Mouse (Mus musculus) intestine, embryonic 15.5 days (tissue): Measurements from ENCODE around the gene Tex44. TPM values are rescaled to one million over a fixed set of nuclear protein-coding genes. Genes with fewer than 3 reads are reported as not detected.

Experiments used
- polyA plus RNA-seq: library from polyadenylated mRNA; unstranded; fragments of >200 nt; fragmentation: Nextera tagmentation; extraction: Ambion mirVana; gene quantifications from 2 replicates; pipeline ENCODE4 v1.2.1, GENCODE M21; 2015

The Tex44 gene
- polyA plus RNA-seq, 1 experiment from 2014 or later, result not detected

Other genes with a start within 250 kb of the Tex44 start
- gene B3gnt7, start 123.5 kb upstream of the Tex44 start, polyA plus RNA-seq, result 6.6 and 7.2 TPM in 2 replicates
- gene Ncl, start 66.9 kb upstream of the Tex44 start, polyA plus RNA-seq, result 424 and 451 TPM in 2 replicates
- 0.27 and 0.36 TPM in 2 replicates for gene Nmur1, start 101 bp upstream of the Tex44 start, polyA plus RNA-seq
- 2,151 and 2,475 TPM in 2 replicates for gene Ptma, start 100.4 kb downstream of the Tex44 start, polyA plus RNA-seq
- 45.8 and 56.6 TPM in 2 replicates for gene Pde6d, start 156.3 kb downstream of the Tex44 start, polyA plus RNA-seq
- 32.3 and 33.0 TPM in 2 replicates for gene Cops7b, start 156.6 kb downstream of the Tex44 start, polyA plus RNA-seq
- 0.43 and 0.64 TPM in 2 replicates for gene Nppc, start 244.2 kb downstream of the Tex44 start, polyA plus RNA-seq